Mouse (Mus musculus) gastrocnemius, adult 8-10 months (tissue): ENCODE data around the gene Rhoa. TPM values are rescaled to one million over a fixed set of nuclear protein-coding genes. Genes with fewer than 3 reads are reported as not detected.
A peak's percentile ranks its signal among the peaks of the same experiment; 100 is the strongest.

Source experiments
- DNase-seq, 2 experiments: peaks; one replicate each; pipeline ENCODE4 v3.0.0; 2022; ENCODE audit warnings: low spot score in 2 of 2
- total RNA-seq, 4 experiments: library from RNA; stranded (reverse); gene quantifications; 2 replicates each; pipeline ENCODE4 v1.2.4; 2022

The Rhoa gene
- total RNA-seq, 4 experiments from 2014 or later: 87.6 to 104 (median 99.6) TPM

DNA sequence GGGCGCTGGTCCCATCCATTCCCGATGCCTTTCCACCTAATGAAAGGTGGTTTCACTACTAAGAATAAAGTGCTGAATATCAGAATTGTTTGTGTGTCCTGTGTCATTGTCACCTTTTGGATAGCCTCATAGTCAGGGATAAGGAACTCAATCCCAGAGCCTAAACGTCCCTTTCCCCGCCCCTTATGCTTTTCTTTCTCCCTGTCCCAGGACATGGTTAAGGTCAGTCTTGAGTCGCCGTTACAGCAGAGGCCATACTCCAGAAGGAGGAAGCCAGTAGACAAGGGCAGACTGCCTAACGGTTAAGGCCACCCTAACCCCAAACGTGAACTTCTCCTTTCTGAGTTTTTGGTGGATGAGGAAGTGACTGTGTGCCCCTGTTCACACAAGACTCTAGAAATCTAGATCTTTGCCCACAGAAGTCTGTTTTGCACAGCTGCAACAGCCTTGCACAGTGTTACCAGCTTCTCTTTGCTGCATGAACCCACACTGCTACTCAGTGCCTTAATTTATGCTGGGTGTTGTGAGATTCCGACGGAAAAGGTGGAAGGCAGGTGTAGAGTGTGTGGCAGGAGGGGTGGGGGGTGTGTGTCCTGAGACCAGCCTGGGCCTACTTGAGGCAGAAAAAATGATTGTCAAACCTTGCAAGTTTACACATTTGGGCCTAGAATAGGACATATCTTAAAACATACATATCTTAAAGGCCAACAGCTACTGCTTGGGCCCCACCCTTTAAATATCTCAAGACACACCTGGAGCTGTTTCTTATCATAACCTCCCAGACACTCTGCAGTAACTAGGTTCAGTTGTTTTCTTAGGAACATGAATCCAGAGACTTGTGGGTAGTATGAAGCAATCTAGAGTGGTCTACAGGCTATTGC lies 34.6 kb downstream of the Rhoa start:
- DNase-seq: no peak

DNA sequence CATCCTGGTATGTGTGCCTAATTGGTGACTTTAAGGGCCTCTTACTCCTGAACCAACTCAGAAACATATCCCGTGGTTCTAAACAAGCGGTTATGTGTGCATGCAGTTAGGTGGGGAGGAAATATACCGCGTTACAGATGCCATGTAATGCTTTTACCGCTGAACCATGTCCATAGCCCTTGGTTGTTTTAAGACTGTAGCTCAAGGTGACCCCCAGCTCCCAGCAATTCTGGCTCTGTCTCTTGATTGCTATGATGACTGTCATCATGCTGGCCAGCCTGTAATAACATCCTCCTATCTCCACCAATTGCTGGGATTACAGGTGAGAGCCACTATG lies 35.2 kb downstream of the Rhoa start:
- no peak for DNase-seq

DNA sequence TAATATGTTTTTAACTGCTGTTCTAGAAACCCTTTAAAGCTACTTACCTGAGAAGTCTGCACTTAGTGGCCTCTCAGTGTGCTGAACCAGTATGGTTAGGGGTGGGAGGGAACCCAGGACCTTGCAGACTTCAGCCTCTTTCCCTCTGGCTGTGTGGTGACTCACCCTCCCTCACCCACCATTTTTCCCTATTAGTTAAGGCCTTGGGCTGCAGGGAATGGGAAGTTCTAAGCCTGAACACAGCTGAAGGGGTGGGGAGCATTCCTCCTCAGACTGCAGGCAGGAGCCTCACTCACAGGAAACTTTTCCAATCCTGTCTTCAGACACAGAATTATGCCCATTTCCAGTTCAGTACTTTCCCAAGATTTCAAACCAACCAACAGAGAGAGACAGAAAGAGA lies 35.9 kb downstream of the Rhoa start:
- DNase-seq: no peak

DNA sequence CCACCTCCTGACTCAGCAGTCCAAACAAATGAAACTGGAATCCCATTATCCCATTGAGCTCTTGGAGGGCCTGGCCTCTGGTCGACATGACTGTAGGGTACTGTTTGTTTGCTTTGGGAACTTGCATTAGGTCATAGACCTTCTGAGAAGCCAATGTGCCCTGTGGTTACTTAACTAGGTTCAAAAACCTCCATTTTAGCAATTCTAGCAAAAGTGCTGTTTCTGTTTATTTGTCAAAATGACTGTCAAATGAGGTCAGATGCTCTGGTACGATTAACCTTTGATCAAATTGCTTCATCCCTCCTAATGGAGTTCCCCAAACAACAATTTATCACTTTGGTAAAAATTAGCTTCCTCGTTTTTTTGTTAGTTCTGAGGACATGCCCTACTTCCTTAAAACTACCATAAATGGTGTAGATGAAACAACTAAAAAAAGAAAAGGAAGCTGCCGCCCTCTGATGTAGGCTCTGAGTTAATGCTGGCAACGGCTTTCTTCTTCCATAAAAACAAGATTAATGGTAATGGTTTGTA lies 36.4 kb downstream of the Rhoa start:
- no peak for DNase-seq

DNA sequence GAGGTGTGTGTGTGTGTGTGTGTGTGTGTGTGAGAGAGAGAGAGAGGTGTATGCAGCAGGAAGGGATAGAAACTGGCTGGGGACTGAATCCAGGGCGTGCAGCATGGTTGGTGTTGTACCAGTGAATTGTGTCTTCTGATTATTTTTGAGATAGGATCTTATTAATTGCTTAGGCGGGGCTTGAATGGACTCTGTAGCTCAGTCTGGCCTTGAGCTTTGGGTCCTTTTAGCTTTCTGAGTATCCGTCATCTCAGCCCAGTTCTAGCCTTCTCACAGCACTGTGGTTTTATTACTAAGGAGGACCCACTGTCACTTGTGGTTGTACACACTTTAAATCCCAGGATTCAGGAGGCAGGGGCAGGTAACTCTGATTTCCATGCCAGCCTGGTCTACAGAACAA lies 37.4 kb downstream of the Rhoa start:
- no peak for DNase-seq

DNA sequence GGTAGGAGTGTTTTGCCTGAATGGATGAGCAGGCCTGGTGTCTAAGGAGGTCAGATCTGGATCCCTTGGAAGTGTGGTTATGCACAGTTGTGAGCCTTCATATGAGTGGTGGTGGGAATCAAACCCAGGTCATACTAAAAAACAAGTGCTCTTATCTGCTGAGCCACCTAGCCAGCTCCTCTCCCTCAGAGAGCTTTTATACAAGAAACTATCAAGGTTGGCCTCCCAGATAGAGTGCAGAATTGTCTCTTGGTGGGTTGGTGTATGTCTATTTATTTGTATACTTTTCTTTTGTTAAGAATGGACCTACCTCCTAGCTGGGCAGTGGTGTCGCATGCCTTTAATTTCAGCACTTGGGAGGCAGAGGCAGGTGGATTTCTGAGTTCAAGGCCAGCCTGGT lies 37.9 kb downstream of the Rhoa start:
- DNase-seq: no peak

DNA sequence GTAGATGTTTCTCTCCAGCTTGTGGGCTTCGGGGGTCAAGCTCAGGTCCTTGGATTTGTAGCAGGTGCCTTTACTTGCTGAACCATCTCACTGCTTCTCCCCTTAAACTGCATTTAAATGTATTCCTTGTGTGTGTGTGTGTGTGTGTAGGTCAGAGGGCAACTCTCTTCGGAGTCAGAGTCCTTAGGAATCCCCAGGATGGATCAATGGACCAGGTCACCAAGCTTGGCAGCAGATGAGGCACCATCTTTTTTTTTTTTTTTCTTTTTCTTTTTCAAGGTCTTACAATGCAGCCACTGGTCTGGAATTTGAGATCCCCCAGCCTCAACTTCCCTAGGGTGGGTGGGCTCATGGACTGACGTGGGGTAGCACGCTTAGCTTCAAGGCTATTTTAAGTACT lies 38.5 kb downstream of the Rhoa start:
- no peak for DNase-seq

DNA sequence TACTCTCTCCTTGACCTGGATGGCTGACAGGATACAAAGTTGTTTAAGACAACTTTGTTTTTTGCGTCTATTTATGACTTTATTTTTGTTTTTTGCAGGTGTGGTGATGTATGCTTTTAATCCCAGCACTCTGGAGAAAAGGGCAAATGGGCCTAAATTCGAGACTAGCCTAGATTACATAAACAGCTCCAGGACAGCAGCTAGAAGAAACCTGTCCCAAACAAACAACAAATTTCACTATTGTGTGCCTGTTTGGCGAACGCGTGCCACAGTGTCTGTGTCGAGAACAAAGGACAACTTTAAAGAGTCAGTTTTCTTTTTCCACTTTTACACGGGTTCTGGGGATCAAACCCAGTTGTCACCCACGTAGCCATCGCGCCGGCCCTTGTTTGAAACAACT lies 41.1 kb downstream of the Rhoa start:
- no peak for DNase-seq

DNA sequence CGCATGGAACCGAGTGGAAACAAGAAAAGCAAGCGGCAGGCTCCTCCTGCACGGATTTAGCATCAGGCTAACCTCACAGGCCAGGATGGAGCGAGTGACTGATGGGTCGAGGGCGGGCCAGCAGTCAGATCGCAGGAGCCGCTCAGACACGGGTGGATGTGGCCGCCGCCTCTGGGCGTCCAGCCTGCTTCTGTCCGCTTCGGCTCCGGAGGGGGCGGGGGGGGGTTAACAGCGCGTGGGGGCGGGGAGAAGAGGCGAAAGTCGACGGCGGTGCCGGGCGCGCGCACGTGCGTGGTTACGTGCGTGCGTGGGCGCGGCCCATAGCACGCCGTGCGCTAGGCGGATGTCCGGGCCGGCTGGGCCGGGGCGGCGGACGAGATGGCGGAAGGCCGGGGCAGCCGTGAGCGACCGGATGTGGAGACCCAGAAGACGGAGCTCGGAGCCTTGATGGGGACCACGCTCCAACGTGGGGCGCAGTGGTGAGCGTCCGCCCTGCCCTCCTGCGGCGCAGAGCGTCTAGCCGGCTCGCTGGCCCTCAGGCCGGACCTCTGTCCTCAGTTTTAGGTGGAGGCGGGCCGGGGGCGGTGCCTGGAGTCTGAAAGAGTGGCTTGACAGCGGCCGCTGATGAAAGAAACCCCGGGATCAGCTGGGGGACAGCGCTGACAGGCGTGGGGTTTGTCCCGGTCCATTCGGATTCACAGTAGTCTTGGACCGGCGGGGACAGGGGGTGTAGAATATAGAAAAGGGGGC lies 41.8 kb downstream of the Rhoa start, which contains the start of gene Usp4:
Usp4 (plus strand) TSS at position 314 of the 750 bp plus-strand sequence.
- DNase-seq: peak; percentile 80 to 87

DNA sequence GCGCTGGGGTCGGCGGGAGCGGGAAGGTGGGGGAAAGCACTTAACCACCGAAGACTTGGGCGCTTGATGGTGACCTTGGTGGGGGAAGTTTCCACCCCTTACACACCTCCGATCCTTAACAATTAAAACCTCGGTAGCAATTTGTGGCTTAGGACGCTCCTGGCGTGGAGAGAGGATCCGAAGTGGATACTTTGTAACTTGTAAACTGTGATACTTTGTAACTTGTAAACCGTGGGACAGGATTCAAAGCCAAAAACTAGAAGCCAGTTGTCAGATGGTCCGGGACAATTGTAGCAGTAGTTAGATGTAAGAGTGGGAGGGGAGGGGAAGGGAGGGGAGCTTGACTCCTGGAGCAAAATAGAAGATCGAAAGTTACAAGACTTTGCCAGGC lies 42.4 kb downstream of the Rhoa start:
- no peak for DNase-seq

DNA sequence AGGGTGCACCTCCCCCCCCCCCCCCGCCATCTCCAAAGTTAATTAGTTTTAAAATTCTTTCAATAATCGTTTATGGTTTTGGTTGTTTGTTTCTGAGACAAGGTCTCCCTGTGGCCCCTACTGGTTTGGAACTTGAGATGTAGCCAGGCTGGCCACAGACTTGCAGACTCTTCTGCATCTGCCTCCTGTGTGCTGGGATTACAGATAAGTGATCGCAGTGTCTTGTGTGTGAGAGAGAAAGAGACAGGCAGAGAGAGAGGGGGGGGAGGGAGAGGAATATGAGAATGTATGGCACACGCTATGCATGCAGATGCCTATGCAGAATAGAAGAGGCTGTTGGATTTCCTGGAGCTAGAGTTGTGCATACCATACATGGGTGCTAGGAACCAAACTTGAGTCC lies 43.8 kb downstream of the Rhoa start:
- no peak for DNase-seq

DNA sequence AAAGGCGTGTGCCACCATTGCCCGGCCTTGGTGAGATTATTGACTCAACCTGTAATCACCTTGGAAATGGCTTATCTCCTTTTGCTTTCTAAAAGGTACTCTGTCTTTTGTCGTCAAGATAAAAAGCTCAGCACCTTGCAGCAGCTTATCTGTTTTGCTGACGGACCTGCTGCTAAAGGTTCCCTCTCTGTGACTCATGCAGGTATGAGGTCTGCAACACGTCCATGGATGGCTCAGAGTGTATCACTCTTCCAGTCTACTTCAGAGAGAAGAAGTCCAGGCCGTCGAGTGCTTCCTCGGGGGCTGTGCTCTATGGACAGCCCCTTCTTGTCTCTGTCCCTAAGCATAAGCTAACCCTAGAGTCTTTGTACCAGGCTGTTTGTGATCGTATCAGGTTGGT lies 72.3 kb downstream of the Rhoa start:
- no peak for DNase-seq

DNA sequence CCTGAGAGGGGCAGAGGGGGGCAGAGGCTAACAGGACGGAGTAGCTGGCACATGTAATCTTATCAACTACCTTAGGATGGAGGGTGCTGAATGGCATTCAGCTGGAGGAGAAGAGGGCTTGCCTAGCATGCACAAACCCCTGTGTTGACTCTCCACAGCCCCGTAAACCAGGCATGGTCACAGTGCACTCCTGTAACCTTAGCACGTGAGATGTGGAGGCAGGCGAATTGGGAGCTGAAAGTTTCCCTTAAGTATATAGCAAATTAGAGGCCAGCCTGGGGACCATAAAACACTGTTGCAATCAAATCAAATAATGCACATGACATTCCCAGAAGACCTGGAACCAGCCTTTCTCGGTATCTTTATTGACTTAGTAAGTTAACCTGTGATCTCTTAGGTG lies 72.8 kb downstream of the Rhoa start:
- DNase-seq: no peak

DNA sequence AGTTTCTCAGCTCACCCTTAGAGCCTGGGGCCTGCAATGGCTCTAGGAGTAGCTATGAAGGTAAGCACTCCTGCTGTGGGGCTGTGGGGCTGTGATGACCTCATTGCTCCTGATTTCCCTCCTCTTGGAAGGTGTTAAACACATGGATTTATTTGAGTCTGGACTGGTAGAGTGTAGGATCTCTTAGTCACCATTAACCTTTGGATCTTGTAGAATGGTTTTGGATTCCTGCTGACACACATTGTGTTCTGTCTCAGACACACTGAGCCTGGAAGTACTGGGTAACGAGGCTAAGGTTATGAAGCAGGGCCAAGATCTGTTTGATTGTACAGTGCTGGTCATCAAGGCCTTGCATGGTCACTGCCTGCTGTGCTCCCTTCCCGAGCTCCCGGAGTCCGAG lies 73.4 kb downstream of the Rhoa start:
- DNase-seq: no peak

DNA sequence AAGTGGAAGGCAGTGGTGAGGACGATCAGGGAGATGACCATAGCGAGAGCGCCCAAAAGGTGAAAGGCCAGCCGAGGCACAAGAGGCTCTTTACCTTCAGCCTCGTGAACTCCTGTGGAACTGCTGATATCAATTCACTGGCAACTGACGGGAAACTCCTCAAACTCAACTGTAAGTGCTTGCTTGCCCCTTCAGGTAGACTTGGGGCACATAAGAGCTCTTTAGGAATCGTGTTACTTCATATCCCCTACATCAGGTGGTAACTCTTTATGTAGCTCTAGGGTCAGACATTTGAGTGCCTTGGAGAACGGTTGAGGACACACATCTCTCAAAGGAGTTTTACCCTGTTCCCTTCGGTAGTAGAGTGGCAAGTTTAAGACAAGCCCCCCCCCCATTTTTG lies 75.5 kb downstream of the Rhoa start:
- no peak for DNase-seq

DNA sequence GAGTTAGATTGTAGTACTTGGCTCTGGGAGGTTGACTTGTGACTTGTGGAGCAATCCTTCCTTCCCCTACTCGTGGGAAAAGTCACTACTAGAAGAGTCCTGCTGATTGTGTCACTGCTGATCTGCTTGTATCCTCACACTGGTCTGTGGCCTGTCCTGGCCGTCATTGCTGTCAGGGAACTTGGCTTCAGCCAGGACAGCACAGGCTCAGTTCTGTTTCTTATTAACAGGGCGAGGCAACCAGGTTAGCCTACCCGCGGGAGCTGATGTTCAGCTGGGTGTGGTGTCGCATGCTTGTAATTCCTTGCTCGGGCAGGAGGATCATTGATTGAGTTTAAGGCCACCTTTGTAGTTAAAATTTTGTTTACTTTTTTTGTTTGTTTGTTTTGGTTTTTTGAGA lies 79.1 kb downstream of the Rhoa start:
- no peak for DNase-seq

DNA sequence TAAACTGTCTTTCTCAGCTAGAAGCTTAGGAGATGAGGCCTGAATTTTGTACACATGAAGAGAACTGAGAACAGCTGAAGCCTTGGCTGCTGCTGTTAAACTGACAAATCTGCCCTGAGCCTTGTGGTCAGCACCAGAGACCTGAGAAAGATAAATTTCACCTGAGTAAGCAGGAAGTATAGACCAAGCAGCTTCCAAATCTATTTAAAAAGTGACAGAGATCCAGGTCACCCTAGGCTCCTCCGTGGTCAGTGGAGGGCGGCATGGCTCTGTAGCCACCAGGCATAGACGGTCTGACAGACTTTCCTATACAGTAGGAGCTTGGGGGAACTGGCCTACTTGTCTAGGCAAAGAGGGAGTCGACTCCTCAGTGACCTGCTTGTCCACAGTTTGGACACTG lies 80.9 kb downstream of the Rhoa start:
- peak; percentile 29 to 55 for DNase-seq

Other genes starting within 250 kb of the Rhoa start
- gene Mst1, start 225.7 kb upstream of the Rhoa start, total RNA-seq: under 1 TPM in 1 of 4 experiments, not detected in 3; 0.40 TPM
- gene Rnf123, start 222.8 kb upstream of the Rhoa start, total RNA-seq: 100 to 1,000 TPM; 137 to 185 (median 161) TPM
- 10 to 100 TPM; 29.4 to 43.5 (median 33.6) TPM for gene Apeh, start 211.5 kb upstream of the Rhoa start, total RNA-seq
- gene Bsn, start 115.7 kb upstream of the Rhoa start, total RNA-seq: under 1 TPM; 0.02 to 0.07 (median 0.04) TPM
- 100 to 1,000 TPM; 159 to 203 (median 172) TPM for gene Dag1, start 42.2 kb upstream of the Rhoa start, total RNA-seq
- gene Nicn1, start 15.7 kb upstream of the Rhoa start, total RNA-seq: 10 to 100 TPM in 3 of 4 experiments, 1 to 10 TPM in 1; 8.0 to 13.5 (median 12.4) TPM
- gene Amt, start 9.3 kb upstream of the Rhoa start, total RNA-seq: 1 to 10 TPM in 1 of 4 experiments, under 1 TPM in 3; 0.32 to 1.3 (median 0.54) TPM
- 10 to 100 TPM; 30.8 to 37.3 (median 34.3) TPM for gene Tcta, start within 50 bp of the Rhoa start, total RNA-seq
- gene Gpx1, start 32.8 kb downstream of the Rhoa start, total RNA-seq: 10 to 100 TPM; 66.3 to 72.7 (median 68.8) TPM
- gene Usp4, start 41.7 kb downstream of the Rhoa start, total RNA-seq: 10 to 100 TPM; 72.7 to 90.9 (median 87.3) TPM
- 1 to 10 TPM in 2 of 4 experiments, under 1 TPM in 2; 0.53 to 1.3 (median 0.97) TPM for gene 1700102P08Rik, start 86.7 kb downstream of the Rhoa start, total RNA-seq
- not detected for gene Ccdc36, start 122.4 kb downstream of the Rhoa start, total RNA-seq
- gene BC048562, start 130.4 kb downstream of the Rhoa start, total RNA-seq: not detected
- gene Ccdc71, start 154.4 kb downstream of the Rhoa start, total RNA-seq: 10 to 100 TPM; 13.8 to 21.0 (median 16.3) TPM
- 1 to 10 TPM; 1.3 to 2.7 (median 2.2) TPM for gene Klhdc8b, start 155.5 kb downstream of the Rhoa start, total RNA-seq
- 100 to 1,000 TPM; 112 to 139 (median 128) TPM for gene Lamb2, start 173.6 kb downstream of the Rhoa start, total RNA-seq
- gene Usp19, start 184.5 kb downstream of the Rhoa start, total RNA-seq: 100 to 1,000 TPM; 118 to 134 (median 128) TPM
- gene Qars, start 201.6 kb downstream of the Rhoa start, total RNA-seq: 100 to 1,000 TPM in 1 of 4 experiments, 10 to 100 TPM in 3; 78.6 to 107 (median 95.6) TPM
- 10 to 100 TPM; 44.8 to 59.1 (median 55.7) TPM for gene Qrich1, start 210.7 kb downstream of the Rhoa start, total RNA-seq